Mouse (Mus musculus): ENCODE data around the gene Olfr504. TPM values are rescaled to one million over a fixed set of nuclear protein-coding genes. Genes with fewer than 3 reads are reported as not detected.

Gene Olfr504
- polyA plus RNA-seq (2021; fragmentation: Nextera tagmentation): not detected in 2 replicates
- long read RNA-seq, experiment 1: 0 reads
- long read RNA-seq, experiment 2: 0 reads

GRCm38 (mm10) chr7:108565693-108566092 is at the start of gene Olfr504:
Gene Olfr504 (minus strand): TSS chr7:108565793.

GRCm38 (mm10) chr7:108610487-108610886 is 44.9 kb upstream of the Olfr504 start, which contains the start of gene Olfr506:
Gene Olfr506 (plus strand): TSS chr7:108610787.

DNA sequence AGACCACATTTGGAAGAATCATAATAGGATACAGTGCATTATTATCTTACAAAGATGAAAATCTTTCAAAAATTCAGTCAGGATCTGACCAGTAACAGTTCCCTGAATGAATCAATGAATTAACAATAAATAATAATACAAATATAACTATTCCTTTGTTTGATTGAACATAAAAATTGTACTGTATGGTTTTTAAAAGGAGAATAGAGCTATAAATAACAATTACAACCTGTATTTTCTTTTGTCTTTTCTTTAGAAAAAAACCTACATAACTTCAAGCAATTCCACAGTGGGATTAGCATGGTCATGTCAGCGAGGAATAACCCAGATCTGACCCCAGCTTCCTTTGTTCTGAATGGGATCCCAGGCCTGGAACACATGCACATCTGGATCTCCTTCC is 21.4 kb downstream of the Olfr504 start, which contains the start of gene Olfr503:
Gene Olfr503, plus strand, starts transcription at position 301 of the 400 bp plus-strand sequence.

GRCm38 (mm10) chr7:108524965-108525364 is 40.6 kb downstream of the Olfr504 start, which contains the start of gene Olfr502:
Gene Olfr502 (minus strand): TSS chr7:108525065.

Other genes with a start within 250 kb of the Olfr504 start
- gene Olfr492, start 242.1 kb downstream of the Olfr504 start, polyA plus RNA-seq (2021; fragmentation: Nextera tagmentation): not detected in 2 replicates
- gene Olfr493, start 218.8 kb downstream of the Olfr504 start, polyA plus RNA-seq (2021; fragmentation: Nextera tagmentation): not detected in 2 replicates
- gene Olfr494, start 200.5 kb downstream of the Olfr504 start, polyA plus RNA-seq (2021; fragmentation: Nextera tagmentation): not detected in 2 replicates
- gene Olfr495, start 172.6 kb downstream of the Olfr504 start, polyA plus RNA-seq (2021; fragmentation: Nextera tagmentation): not detected in 2 replicates
- gene Olfr497, start 145.4 kb downstream of the Olfr504 start, polyA plus RNA-seq (2021; fragmentation: Nextera tagmentation): not detected in 2 replicates
- not detected in 2 replicates for gene Olfr498, start 100.5 kb downstream of the Olfr504 start, polyA plus RNA-seq (2021; fragmentation: Nextera tagmentation)
- not detected in 2 replicates for gene Olfr502, start 40.7 kb downstream of the Olfr504 start, polyA plus RNA-seq (2021; fragmentation: Nextera tagmentation)
- not detected in 2 replicates for gene Olfr503, start 21.3 kb downstream of the Olfr504 start, polyA plus RNA-seq (2021; fragmentation: Nextera tagmentation)
- not detected in 2 replicates for gene Olfr506, start 45.0 kb upstream of the Olfr504 start, polyA plus RNA-seq (2021; fragmentation: Nextera tagmentation)
- not detected in 2 replicates for gene Olfr507, start 56.0 kb upstream of the Olfr504 start, polyA plus RNA-seq (2021; fragmentation: Nextera tagmentation)
- not detected in 2 replicates for gene Olfr508, start 64.2 kb upstream of the Olfr504 start, polyA plus RNA-seq (2021; fragmentation: Nextera tagmentation)
- not detected in 2 replicates for gene Olfr509, start 86.1 kb upstream of the Olfr504 start, polyA plus RNA-seq (2021; fragmentation: Nextera tagmentation)
- gene Olfr510, start 100.6 kb upstream of the Olfr504 start, polyA plus RNA-seq (2021; fragmentation: Nextera tagmentation): not detected in 2 replicates
- gene Olfr512, start 147.5 kb upstream of the Olfr504 start, polyA plus RNA-seq (2021; fragmentation: Nextera tagmentation): not detected in 2 replicates
- gene Olfr513, start 185.2 kb upstream of the Olfr504 start, polyA plus RNA-seq (2021; fragmentation: Nextera tagmentation): not detected in 2 replicates